Mouse (Mus musculus): ENCODE data around the gene Lgmn.

Gene Lgmn

GRCm38 (mm10) chr12:102434107-102434506, 5.5 kb downstream of the Lgmn start:
- DNase-seq (ENCODE audit: low spot score in 2 of 2), result no peak

- DNase-seq (ENCODE audit: low spot score in 2 of 2), result no peak
Measured at GRCm38 (mm10) chr12:102432238-102432637, 7.4 kb downstream of the Lgmn start.

GRCm38 (mm10) chr12:102430228-102430627, 9.4 kb downstream of the Lgmn start:
- peak in 1 of 2 experiments; percentile 35 for DNase-seq (ENCODE audit: low spot score in 2 of 2)

- DNase-seq (ENCODE audit: low spot score in 2 of 2), result no peak
Measured at GRCm38 (mm10) chr12:102429656-102430055, 10.0 kb downstream of the Lgmn start.

GRCm38 (mm10) chr12:102426285-102426684, 13.3 kb downstream of the Lgmn start:
- peak in 1 of 2 experiments; percentile 44 for DNase-seq (ENCODE audit: low spot score in 2 of 2)

- no peak for DNase-seq (ENCODE audit: low spot score in 2 of 2)
Measured at GRCm38 (mm10) chr12:102425048-102425578, 14.5 kb downstream of the Lgmn start.

GRCm38 (mm10) chr12:102424456-102424855, 15.2 kb downstream of the Lgmn start:
- DNase-seq (ENCODE audit: low spot score in 2 of 2), result no peak

- no peak for DNase-seq (ENCODE audit: low spot score in 2 of 2)
Measured at GRCm38 (mm10) chr12:102423625-102424024, 16.0 kb downstream of the Lgmn start.

- peak in 1 of 2 experiments; percentile 50 for DNase-seq (ENCODE audit: low spot score in 2 of 2)
Measured at GRCm38 (mm10) chr12:102422623-102423320, 16.8 kb downstream of the Lgmn start.

- no peak for DNase-seq (ENCODE audit: low spot score in 2 of 2)
Measured at GRCm38 (mm10) chr12:102422065-102422464, 17.5 kb downstream of the Lgmn start.

GRCm38 (mm10) chr12:102420168-102420890, 19.3 kb downstream of the Lgmn start:
- no peak for DNase-seq (ENCODE audit: low spot score in 2 of 2)

GRCm38 (mm10) chr12:102419544-102419943, 20.1 kb downstream of the Lgmn start:
- no peak for DNase-seq (ENCODE audit: low spot score in 2 of 2)

- no peak for DNase-seq (ENCODE audit: low spot score in 2 of 2)
Measured at GRCm38 (mm10) chr12:102417701-102418100, 21.9 kb downstream of the Lgmn start.

- no peak for DNase-seq (ENCODE audit: low spot score in 2 of 2)
Measured at GRCm38 (mm10) chr12:102416955-102417510, 22.6 kb downstream of the Lgmn start.

- DNase-seq (ENCODE audit: low spot score in 2 of 2), result no peak
Measured at GRCm38 (mm10) chr12:102416391-102416837, 23.2 kb downstream of the Lgmn start.

GRCm38 (mm10) chr12:102414686-102415085, 24.9 kb downstream of the Lgmn start:
- no peak for DNase-seq (ENCODE audit: low spot score in 2 of 2)

- DNase-seq (ENCODE audit: low spot score in 2 of 2), result no peak
Measured at GRCm38 (mm10) chr12:102413171-102413570, 26.4 kb downstream of the Lgmn start.

- no peak for DNase-seq (ENCODE audit: low spot score in 2 of 2)
Measured at GRCm38 (mm10) chr12:102398588-102398987, 41.0 kb downstream of the Lgmn start.

GRCm38 (mm10) chr12:102395998-102396991, 43.3 kb downstream of the Lgmn start:
- no peak for DNase-seq (ENCODE audit: low spot score in 2 of 2)

- DNase-seq (ENCODE audit: low spot score in 2 of 2), result no peak
Measured at GRCm38 (mm10) chr12:102395537-102395936, 44.1 kb downstream of the Lgmn start.

- DNase-seq (ENCODE audit: low spot score in 2 of 2), result no peak
Measured at GRCm38 (mm10) chr12:102394496-102394895, 45.1 kb downstream of the Lgmn start.

All from spleen, postnatal 4 days (tissue).